Mouse (Mus musculus): Measurements from ENCODE around the gene Ccl19. TPM values are rescaled to one million over a fixed set of nuclear protein-coding genes. Genes with fewer than 3 reads are reported as not detected.

Gene Ccl19
- 216 and 459 TPM in 2 replicates for polyA plus RNA-seq (2012; rRNA removed; ENCODE audit: low replicate concordance)

GRCm38 (mm10) chr4:42756477-42756876 lies at the start of gene Ccl19:
Gene Ccl19 (minus strand): TSS chr4:42756577.

GRCm38 (mm10) chr4:42773893-42774292 lies 17.5 kb upstream of the Ccl19 start, which contains the start of gene Ccl21a:
Gene Ccl21a (minus strand): TSS chr4:42773993.

GRCm38 (mm10) chr4:42735245-42735644 lies 21.1 kb downstream of the Ccl19 start, which contains the start of gene 4930578G10Rik:
Gene 4930578G10Rik (plus strand): TSS chr4:42735545.

Other genes with a start within 250 kb of the Ccl19 start
- not detected in 2 replicates for gene Fam205a2, start 228.4 kb downstream of the Ccl19 start, polyA plus RNA-seq (2012; rRNA removed; ENCODE audit: low replicate concordance)
- 2.5 TPM in 1 of 2 replicates, not detected in the other for gene Gm10591, start 144.4 kb downstream of the Ccl19 start, polyA plus RNA-seq (2012; rRNA removed; ENCODE audit: low replicate concordance)
- 31.8 and 49.0 TPM in 2 replicates for gene Gm2564, start 126.9 kb downstream of the Ccl19 start, polyA plus RNA-seq (2012; rRNA removed; ENCODE audit: low replicate concordance)
- not detected in 2 replicates for gene Ccl27b, start 101.3 kb downstream of the Ccl19 start, polyA plus RNA-seq (2012; rRNA removed; ENCODE audit: low replicate concordance)
- gene Il11ra2, start 94.7 kb downstream of the Ccl19 start, polyA plus RNA-seq (2012; rRNA removed; ENCODE audit: low replicate concordance) = 0.37 and 0.47 TPM in 2 replicates
- not detected in 2 replicates for gene 4930578G10Rik, start 21.0 kb downstream of the Ccl19 start, polyA plus RNA-seq (2012; rRNA removed; ENCODE audit: low replicate concordance)
- 306 and 313 TPM in 2 replicates for gene Ccl21a, start 17.4 kb upstream of the Ccl19 start, polyA plus RNA-seq (2012; rRNA removed; ENCODE audit: low replicate concordance)
- 0.03 TPM in 1 of 2 replicates, not detected in the other for gene Fam205a1, start 97.3 kb upstream of the Ccl19 start, polyA plus RNA-seq (2012; rRNA removed; ENCODE audit: low replicate concordance)
- not detected in 2 replicates for gene Gm12394, start 100.2 kb upstream of the Ccl19 start, polyA plus RNA-seq (2012; rRNA removed; ENCODE audit: low replicate concordance)
- not detected in 2 replicates for gene Fam205c, start 117.7 kb upstream of the Ccl19 start, polyA plus RNA-seq (2012; rRNA removed; ENCODE audit: low replicate concordance)
- gene Phf24, start 160.1 kb upstream of the Ccl19 start, polyA plus RNA-seq (2012; rRNA removed; ENCODE audit: low replicate concordance) = 3.0 and 3.5 TPM in 2 replicates
- gene Dnajb5, start 193.2 kb upstream of the Ccl19 start, polyA plus RNA-seq (2012; rRNA removed; ENCODE audit: low replicate concordance) = 9.8 and 16.5 TPM in 2 replicates
- not detected in 2 replicates for gene 1700022I11Rik, start 213.0 kb upstream of the Ccl19 start, polyA plus RNA-seq (2012; rRNA removed; ENCODE audit: low replicate concordance)
- 117 and 213 TPM in 2 replicates for gene Vcp, start 243.9 kb upstream of the Ccl19 start, polyA plus RNA-seq (2012; rRNA removed; ENCODE audit: low replicate concordance)

Data from mammary gland, adult 2 months (tissue).